Mouse (Mus musculus) midbrain, embryonic 12.5 days (tissue): Measurements from ENCODE around the gene Spdye4c. TPM values are rescaled to one million over a fixed set of nuclear protein-coding genes. Genes with fewer than 3 reads are reported as not detected.

Experiments
- ATAC-seq: fragments of 200-750 bp; cut with Nextera tagmentation; 2 replicates; pipeline ENCODE4 v1.8.0; 2017; ENCODE audit warnings: low read depth, moderate TSS enrichment, moderate library complexity; ENCODE audit not compliant: low FRiP score
- H3K27ac ChIP-seq: fragments of 300-500 bp; sonication (generic); replicated peaks from 2 replicates; pipeline ENCODE4 v1.5.1; 2016; ENCODE audit warnings: mild to moderate bottlenecking
- H3K27me3 ChIP-seq: fragments of 300-500 bp; sonication (generic); 2 replicates; pipeline ENCODE4 v1.6.1; 2016; ENCODE audit warnings: mild to moderate bottlenecking
- H3K36me3 ChIP-seq: fragments of 300-500 bp; sonication (generic); 2 replicates; pipeline ENCODE4 v1.6.1; 2016
- H3K4me1 ChIP-seq: fragments of 300-500 bp; sonication (generic); 2 replicates; pipeline ENCODE4 v1.6.1; 2016
- H3K4me2 ChIP-seq: fragments of 300-500 bp; sonication (generic); replicated peaks from 2 replicates; pipeline ENCODE4 v1.6.1; 2016; ENCODE audit warnings: mild to moderate bottlenecking, moderate library complexity
- H3K4me3 ChIP-seq: fragments of 300-500 bp; sonication (generic); 2 replicates; pipeline ENCODE4 v1.5.1; 2016; ENCODE audit warnings: mild to moderate bottlenecking
- H3K9ac ChIP-seq: fragments of 300-500 bp; sonication (generic); replicated peaks from 2 replicates; pipeline ENCODE4 v1.6.1; 2016; ENCODE audit warnings: mild to moderate bottlenecking, moderate library complexity
- H3K9me3 ChIP-seq: fragments of 300-500 bp; sonication (generic); 2 replicates; pipeline ENCODE4 v1.6.1; 2016; ENCODE audit warnings: mild to moderate bottlenecking
- WGBS: fragments of 180-500 bp; shearing (Covaris S2); methylation state at CpG from one replicate; pipeline ENCODE4 v1.1.7; 2016; 5-methylcytosine and 5-hydroxymethylcytosine counted together
- polyA plus RNA-seq: library from polyadenylated mRNA; unstranded; fragments of >200 nt; fragmentation: Nextera tagmentation; extraction: Ambion mirVana; gene quantifications from 2 replicates; pipeline ENCODE4 v1.2.1, GENCODE M21; 2016

The Spdye4c gene
- polyA plus RNA-seq, 1 experiment from 2014 or later: not detected

DNA sequence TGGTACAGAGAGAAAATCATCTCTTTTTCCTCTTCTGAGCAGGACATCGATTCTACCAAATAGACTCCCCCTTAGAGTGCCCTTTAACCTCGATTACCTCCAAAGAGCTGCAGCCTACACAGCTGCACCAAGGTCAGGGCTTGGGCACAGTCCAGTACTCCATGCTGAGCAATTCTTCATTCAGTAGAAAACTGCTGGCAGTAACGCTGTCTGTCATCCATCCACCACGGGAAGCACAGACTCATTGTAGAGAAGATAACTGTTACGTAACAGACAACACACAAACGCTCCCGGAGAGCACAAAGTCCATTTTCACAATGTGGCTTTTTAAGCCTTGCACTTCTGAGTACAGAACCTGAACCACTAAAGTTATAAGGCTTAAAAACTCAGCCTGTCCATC lies 21.3 kb downstream of the Spdye4c start:
- Histone ChIP-seq H3K9ac (no peak overlapping the region), H3K27me3 (no peaks in the 10 kb centered on the region), H3K4me2 (no peak overlapping the region), H3K4me3 (no peak overlapping the region), H3K9me3 (no peaks in the 10 kb centered on the region), H3K4me1 (no peaks in the 10 kb centered on the region), H3K36me3 (peaks cover 61% of the 10 kb centered on the region), H3K27ac (no peak overlapping the region)
- no peak for ATAC-seq
- WGBS: 95% methylated on average over 7 of the region's 7 CpGs

DNA sequence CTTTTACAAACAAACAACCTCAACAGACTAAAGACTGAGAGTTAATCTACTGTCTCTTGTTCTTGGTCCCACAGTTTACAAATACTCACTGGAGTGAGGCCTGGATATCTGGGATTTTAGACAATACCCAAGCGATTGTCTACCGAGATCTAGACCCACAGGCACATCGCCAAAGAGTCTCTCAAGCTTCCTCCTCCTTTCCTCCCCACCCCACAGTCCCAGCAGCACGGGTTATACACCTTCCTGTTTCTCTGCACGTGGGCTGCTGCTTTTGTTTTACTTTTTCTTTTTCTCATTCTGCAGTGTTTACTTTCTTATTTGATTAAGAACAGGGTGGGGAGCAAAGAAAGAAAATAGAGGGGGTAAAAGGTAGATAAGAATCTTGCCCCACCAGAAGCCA lies 22.4 kb downstream of the Spdye4c start:
- no peak overlapping the region for H3K27ac ChIP-seq
- no peak overlapping the region for H3K9ac ChIP-seq
- H3K4me2 ChIP-seq: no peak overlapping the region
- no peaks in the 10 kb centered on the region for H3K4me1 ChIP-seq
- peaks cover 72% of the 10 kb centered on the region for H3K36me3 ChIP-seq
- 80% methylated on average over 5 of the region's 5 CpGs for WGBS
- no peaks in the 10 kb centered on the region for H3K27me3 ChIP-seq
- H3K9me3 ChIP-seq: no peaks in the 10 kb centered on the region
- no peak for ATAC-seq
- H3K4me3 ChIP-seq: no peak overlapping the region

DNA sequence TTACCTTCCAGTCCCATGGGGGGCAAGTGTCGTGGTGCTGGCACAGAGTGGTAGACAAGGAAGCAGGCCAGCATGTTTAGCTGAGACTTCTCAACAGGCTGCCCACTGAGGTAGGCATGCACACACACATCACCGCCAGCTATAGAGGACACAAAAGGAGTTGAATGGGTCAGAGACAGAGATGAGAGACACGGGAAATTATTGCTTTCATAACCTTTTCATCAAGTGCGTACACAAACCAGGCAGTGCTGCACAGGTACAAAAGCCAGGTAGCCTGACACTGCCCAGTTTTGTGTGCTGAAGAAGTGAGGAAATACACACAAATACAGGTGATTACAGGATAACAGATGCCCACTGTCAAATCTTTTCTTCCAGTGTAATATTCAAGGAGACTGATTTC lies 24.4 kb downstream of the Spdye4c start:
- ATAC-seq: no peak
- no peak overlapping the region for H3K27ac ChIP-seq
- no peaks in the 10 kb centered on the region for H3K4me1 ChIP-seq
- no peak overlapping the region for H3K4me2 ChIP-seq
- no peaks in the 10 kb centered on the region for H3K27me3 ChIP-seq
- 94% methylated on average over 4 of the region's 4 CpGs for WGBS
- H3K9me3 ChIP-seq: no peaks in the 10 kb centered on the region
- H3K36me3 ChIP-seq: peaks cover 92% of the 10 kb centered on the region
- H3K9ac ChIP-seq: no peak overlapping the region
- no peak overlapping the region for H3K4me3 ChIP-seq

DNA sequence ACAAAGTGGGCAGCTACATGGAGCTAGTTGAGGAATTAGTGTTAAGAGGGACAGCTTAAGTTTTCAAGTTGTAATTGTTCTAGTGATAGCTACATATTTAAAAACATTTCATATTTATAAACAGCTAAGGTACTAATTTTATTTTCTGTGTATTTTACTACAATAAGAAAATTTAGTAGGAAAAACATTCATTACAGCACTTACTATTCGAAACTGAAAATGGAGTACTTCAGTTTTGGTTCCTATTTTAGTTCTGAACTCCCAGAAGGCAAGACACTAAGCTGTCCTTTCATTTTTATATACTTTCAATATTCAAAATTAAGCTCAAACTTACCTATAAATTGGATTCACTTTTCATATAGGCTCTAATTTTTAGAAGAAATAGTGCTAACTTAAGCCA lies 29.6 kb downstream of the Spdye4c start:
- ATAC-seq: no peak
- 98% methylated on average over 1 of the region's 1 CpGs for WGBS
- no peak overlapping the region for H3K4me2 ChIP-seq

More for the DNA sequence above, 29.6 kb downstream of the Spdye4c start:
- Histone ChIP-seq H3K4me3 (no peak overlapping the region), H3K9ac (no peak overlapping the region), H3K4me1 (no peaks in the 10 kb centered on the region), H3K27me3 (no peaks in the 10 kb centered on the region), H3K27ac (no peak overlapping the region), H3K36me3 (peaks cover 91% of the 10 kb centered on the region), H3K9me3 (no peaks in the 10 kb centered on the region)

Other genes with a start within 250 kb of the Spdye4c start
- gene Anapc1, start 96.2 kb downstream of the Spdye4c start, polyA plus RNA-seq: 90.0 and 91.9 TPM in 2 replicates
- 3.3 and 4.6 TPM in 2 replicates for gene Mertk, start 107.7 kb downstream of the Spdye4c start, polyA plus RNA-seq
- 33.2 and 34.3 TPM in 2 replicates for gene Tmem87b, start 226.9 kb downstream of the Spdye4c start, polyA plus RNA-seq